Mouse (Mus musculus): ENCODE data around the gene Pde4d. TPM values are rescaled to one million over a fixed set of nuclear protein-coding genes. Genes with fewer than 3 reads are reported as not detected.

The Pde4d gene
- total RNA-seq, 2 experiments from 2014 or later = 29.1 to 38.7 TPM

DNA sequence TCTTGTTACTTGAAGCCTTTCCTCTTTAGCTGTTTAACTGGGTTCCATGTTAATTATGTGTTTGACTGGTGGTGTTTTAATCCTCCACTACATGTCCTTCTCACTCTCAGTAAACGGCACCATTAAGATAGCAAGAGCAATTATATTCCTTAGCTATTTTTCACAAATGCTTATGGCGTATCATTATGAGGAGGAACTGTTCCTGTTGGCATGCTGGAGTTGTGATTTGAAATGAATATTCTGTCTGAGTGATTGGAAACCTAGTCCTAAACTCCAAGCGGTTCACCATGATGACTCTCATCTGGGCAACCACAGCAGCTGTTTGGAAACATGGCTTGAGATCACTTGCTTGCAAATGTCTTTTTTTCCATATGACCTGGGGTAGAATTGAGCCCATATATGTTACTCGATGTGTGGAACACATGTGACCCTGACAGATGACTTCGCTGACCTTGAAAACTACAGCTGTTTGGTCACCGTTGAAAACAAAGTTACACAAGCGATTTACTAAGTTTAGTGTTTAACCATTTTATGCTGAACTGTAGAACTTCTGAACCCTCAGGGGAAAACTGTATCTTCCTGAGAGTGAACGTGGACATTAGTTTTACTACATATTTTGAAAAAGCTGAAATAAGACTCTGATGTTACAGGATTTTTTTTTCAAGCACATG is 1340.4 kb downstream of the Pde4d start:
- no peak for ATAC-seq (replicated peaks; ENCODE audit: poor library complexity)

DNA sequence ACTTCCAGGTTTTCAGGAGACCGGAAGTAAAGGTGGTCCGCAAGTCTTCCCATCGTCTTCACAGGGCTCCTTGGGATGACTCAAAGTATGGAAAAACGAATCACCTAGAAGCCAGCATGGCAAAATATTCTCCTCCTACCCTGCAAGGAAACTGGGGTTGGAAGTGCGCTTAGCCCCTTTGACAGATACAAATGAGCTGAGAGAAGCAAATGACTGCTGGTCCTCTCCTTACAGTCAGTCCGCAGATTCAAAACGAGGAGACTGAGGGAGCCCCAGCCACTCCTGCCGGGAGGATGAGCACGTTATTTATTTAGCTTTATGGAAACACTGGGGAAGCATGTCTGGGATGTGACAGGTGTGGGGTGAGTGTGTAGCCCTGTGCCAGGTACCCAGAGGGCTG is 1344.2 kb downstream of the Pde4d start:
- no peak for ATAC-seq (replicated peaks; ENCODE audit: poor library complexity)

DNA sequence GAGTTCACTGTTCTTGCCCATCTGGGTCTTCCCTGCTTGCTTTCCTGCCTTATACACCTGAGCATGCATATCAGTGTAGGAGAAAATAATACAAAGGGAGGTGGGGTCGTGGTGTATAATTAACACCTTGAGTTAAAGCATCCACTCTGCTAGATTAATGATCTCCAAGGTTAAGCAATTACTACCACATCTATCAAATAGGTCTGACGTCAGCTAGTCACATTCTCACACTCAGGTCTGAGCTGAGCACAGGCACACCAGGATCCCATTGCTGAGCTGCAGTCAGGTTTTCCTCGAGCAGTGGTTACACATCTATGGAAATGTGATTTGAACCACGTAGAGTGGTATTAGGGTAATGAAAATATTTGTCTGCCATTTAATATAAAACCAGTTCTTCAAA is 1348.9 kb downstream of the Pde4d start:
- no peak for ATAC-seq (replicated peaks; ENCODE audit: poor library complexity)

DNA sequence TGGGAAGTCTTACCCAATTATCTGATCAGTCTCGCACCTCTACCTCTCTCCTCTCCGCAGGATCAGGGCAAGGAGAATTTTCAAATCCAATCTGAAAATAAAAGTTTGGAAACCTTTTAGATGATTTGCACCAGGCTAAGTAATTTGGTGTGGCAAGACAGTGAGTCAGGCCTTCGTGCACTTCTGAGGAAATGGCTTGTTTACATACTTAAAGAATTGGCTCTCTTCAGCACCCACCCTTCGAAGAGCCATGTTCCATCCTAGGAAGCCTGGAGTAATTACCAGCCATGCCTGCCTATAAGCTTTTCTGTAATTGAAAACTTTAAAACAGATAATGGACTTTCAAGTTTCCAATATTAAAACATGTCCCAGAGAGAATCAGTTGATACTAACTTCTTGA is 1352.5 kb downstream of the Pde4d start:
- ATAC-seq (replicated peaks; ENCODE audit: poor library complexity) = no peak

DNA sequence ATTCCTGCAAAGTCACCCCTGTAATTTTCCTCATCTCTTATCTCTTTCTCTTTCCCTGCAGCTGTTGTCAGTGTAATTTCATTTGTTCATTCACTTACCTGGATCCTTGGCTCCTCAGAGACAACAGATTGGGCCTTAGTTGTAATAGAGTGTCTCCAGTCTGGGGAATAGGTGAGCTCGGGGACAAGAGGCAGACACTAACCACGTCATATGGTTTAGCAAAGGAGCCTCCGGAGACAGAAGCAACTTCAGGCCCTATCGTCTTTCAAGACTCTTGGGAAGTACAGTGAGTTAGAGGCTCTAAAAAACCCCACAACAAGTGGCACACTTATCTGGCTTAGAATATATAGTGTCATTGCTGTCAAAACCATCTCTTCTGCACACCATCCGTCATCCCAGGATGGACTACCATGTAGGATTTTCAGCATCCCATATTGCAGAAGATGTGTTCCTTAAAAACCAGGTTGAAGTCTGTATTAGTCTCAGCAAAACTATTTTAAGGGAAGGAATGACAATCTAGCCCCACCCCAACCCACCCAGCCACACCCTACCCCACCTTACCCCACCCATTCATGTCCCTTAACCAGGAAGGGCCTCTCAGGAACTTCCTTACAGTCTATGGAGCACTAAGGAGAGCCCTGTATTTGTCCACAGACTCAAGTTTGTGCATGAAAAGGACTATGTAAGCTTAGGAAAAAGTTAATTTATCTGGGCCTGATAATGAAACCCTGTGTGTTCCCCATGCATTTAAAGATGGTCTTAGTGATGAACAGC is 1356.6 kb downstream of the Pde4d start:
- ATAC-seq (replicated peaks; ENCODE audit: poor library complexity) = no peak

DNA sequence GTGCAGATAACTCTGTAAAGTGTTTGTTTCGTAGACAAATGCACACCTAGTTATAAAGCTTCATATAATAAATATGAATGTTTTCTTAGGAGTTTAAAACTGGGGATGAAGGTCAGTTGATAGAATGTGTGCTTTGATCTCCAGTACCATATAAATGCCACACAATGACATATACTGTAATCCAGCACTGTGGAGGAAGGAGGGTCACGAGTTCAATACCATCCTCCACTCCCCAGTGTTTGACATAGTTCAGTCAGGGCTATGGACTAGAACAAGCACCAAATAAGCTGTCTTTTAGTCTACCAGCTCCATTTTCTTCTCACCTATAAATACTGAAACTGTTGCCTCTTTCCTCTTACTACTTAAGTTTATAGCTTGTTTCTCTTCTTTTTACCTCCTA is 1357.3 kb downstream of the Pde4d start:
- ATAC-seq (replicated peaks; ENCODE audit: poor library complexity) = no peak

DNA sequence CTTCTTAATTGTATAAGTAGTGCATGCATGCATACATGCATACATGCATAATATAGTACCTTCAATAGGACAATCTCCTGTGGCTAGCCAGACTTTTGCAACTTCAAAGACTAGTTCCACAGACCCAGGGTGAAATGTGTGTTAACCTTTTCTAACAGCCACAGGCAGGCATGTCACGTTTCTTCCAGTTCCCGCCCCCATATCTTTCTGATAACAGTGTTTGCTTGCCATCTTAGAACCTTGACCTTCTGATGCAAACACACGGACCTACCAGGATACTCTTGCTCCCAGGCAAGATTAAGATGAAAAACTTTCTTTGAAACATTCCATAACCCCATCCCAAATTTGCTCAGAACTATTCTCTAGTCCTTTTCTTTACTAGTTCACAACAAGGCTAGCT is 1357.7 kb downstream of the Pde4d start:
- no peak for ATAC-seq (replicated peaks; ENCODE audit: poor library complexity)

DNA sequence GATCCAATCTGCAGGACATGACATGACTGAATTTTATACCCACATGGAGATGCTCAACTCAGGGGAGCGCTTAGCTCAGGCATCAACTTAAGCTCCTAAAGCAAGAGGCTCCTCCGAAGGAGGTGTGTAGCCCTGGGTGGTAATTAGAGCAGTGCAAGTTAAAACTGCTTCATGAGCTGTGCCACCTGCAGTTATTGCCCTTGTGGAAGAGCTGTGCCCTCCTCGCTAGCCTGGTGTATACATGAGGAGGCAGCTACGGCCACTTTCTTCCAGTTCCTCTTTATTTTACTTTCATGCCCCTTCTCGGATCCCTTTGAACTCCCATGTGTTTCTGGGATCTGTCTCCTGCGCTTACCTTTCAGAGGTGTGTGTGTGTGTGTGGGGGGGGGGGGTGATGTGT is 1358.3 kb downstream of the Pde4d start:
- peak; percentile 45 for ATAC-seq (replicated peaks; ENCODE audit: poor library complexity)

DNA sequence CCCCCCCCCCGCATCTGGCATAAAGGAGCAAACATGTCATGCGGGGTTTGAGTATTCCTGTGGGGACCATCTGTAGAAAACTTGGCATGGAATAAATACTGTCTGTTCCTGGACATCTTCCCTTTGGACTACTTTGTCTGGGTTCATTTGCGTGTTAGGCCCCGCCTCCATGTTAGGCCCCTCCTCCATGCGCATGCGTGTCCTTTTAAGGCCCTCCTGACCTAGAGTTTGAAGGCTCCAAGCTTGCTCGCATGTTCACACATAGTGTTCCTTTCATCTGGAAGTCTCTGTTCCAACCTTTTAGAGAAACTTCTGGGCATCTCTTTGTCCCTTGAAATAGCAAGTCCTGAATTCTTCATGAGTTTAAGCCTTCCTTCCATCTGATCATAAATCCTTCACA is 1359.2 kb downstream of the Pde4d start:
- ATAC-seq (replicated peaks; ENCODE audit: poor library complexity) = no peak

DNA sequence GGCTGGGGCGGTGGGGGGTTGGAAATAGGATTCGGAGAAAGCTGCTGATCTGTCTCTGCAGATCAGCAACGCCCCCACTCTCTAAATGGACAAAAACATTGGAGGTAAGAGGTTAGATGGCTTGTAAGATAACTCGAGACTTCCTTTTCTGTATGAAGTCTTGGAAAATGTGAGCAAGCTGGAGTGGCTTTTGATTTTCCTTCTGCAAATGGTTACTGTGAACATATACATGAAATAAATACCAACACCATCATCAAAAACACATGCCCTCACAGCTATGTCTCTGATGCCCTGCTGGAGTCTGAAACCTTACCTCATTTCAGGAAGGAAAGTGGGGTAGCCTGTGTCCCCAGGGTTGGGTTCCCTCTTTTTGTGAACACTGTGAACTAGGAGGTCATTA is 1359.9 kb downstream of the Pde4d start:
- no peak for ATAC-seq (replicated peaks; ENCODE audit: poor library complexity)

DNA sequence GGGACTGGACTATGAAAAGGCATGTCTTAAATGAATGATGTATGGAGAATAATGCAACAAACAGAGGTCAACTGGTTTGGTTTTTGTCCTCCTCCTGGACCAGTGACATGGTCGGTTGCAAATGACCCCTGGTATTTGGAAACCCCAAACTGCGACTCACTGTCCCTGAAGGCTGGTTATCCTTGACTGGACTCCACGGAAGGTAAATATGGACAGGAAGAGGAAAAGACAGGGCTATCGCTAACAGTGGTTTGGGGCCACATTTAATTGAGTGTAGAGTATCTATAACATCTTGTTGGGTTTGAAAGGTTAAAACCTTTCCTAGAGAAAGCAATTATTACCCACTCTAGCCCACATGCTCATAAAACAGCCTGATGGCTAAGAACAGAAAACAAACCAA is 1364.2 kb downstream of the Pde4d start:
- ATAC-seq (replicated peaks; ENCODE audit: poor library complexity) = no peak

DNA sequence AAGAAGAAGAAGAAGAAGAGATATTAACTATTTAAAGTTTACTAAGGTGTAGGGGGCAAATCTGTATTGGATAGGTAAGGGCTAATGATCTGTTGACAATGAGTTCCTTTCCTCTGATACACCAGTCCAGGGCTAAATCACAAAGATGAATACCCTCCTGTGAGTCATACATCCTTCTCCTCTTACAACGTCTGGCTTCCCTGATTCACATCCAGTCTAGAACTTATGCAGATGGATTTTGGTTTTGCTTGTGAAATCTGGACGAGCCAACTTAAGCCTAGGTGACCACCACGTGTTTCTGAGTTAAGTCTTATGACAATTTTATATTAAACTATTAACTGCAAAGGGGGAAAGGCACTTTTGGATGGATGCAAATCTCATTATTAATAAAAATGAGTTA is 1369.3 kb downstream of the Pde4d start:
- no peak for ATAC-seq (replicated peaks; ENCODE audit: poor library complexity)

DNA sequence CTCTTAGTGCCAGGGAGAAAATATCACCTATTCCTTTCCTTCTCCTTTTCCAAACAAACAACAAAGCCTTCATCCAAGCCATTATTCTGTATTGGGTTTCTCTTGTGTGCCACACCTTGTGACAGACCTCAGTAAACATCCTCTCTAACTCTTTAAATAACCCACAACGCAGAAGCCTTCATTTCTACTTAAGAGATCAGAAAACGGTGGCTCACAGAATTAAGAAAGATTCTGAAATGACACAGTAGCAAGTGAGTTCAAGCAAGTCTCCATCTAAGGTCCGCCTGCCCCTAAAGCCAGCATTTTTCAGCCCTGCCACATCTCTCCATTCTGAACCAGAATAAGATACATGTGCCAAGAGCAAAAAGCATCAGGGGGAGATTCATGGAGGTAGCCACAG is 1370.4 kb downstream of the Pde4d start:
- no peak for ATAC-seq (replicated peaks; ENCODE audit: poor library complexity)

DNA sequence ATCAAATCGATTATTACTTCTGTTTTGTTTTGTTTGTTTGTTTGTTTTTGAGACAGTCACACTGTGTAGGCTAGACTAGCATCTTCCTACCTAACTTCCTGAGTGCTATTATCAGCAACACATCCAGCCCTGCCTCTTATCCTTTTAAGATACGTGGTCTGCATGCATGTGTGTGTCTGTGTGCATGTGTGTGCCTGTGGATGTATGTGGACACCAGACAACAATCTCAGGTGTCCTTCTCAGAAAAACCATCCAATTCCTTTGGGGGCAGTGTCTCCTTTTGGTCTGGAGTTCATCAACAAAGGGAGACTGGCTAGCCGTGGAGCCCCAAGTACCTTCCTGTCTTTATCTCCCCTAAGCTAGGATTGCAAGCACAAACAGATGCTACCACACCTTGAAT is 1371.1 kb downstream of the Pde4d start:
- ATAC-seq (replicated peaks; ENCODE audit: poor library complexity) = no peak

DNA sequence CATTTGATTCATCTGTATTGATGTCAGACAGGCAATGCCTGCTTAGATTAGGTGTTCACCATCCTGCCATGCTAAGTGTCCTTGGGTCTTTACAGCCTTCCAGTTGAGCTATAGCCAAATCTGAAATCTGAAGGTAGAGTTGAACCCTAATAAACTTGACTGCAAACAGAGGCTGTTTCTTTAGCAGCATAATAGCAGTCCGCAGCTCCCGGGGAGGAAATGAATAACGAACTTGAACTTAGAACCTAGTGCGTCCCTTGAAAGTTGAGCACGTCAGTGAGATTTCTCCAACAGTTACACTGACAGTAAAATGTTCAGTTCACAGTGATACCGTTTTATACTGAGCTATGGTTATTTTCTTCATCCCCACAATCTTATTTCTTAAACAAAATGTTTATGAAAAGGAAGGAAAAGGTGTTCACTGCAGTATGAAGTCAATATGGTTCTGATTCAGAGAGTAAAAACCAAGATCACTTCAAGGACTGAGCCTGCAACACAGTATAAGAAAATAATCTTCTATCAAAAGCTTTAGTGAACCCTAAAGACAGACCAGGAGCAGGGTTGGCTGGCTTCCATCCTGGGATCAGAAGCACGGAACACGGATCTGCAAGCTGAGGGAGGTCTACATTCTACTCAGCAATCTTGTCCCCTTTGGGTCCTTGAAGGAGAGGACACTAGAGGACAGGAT is 1372.1 kb downstream of the Pde4d start:
- ATAC-seq (replicated peaks; ENCODE audit: poor library complexity) = peak; percentile 41

DNA sequence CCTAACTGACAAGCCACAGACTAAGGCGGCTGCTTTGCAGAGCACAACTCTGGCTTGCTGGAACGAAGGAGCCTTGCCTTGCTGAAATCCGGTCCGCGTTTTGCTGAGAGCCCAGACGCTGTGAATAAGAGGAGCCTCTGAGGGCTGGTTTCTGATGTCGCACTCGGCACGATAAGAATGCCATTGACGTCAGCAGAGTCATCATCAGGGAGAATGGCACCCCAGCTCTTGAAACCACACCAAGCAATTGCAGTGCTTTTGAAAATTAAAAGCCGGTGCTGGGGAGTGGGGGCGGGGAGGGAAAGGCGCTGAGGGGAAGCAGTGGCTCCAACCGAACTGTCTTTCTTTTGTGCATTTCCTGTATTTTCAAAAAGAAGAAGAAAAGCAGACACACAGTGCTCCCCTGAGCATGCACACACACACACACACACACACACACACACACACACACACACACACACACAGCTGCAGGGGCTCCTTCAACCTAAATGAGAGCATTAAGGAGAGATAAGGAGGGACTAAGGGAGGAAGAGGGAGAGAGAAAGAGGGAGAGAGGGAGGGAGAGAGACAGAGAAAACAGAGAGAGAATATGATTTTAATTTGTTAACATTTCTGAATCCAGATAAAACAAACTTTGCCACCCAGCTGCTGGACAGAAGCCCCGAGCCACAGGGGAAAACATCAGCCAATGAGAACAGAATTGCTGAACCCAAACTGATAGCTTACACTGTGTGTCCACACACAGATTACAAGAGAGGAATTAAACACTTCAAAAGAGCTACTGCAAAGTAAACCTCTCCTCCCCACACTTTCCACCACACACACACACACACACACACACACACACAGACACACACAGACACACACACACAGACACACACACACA is 1372.9 kb downstream of the Pde4d start:
- peak; percentile 88 for ATAC-seq (replicated peaks; ENCODE audit: poor library complexity)

DNA sequence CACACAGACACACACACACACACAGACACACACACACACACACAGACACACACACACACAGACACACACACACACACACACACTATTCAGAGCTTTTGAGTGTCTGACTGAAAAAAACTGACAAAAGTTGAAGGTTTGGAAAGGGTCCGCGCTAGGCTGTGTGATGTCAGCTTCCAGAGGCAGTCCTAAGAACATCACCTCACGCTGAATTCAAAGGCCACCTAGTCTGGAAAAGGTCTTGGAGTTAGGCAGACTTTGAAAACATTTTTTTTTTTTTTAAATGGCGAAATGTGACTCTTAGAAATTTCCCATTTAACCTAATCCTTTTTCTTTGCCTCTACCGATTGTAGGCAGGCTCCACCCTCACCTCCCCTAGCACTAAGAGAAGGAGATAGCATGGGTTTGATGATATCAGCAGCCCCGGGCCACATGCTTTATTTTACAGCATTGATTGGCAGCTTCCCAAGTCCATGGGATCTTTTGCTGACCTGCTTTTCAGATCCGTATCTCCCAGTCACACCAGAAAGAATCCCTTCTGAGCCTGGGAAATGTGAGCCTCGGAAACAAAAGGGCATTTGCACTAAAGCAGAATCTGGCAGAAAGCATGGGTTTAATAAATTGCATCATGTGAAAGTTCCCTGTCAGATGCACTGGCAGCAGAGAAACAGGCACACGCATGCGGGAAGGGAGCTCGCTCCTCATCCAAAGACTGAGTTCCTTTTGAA is 1373.7 kb downstream of the Pde4d start:
- ATAC-seq (replicated peaks; ENCODE audit: poor library complexity) = no peak

DNA sequence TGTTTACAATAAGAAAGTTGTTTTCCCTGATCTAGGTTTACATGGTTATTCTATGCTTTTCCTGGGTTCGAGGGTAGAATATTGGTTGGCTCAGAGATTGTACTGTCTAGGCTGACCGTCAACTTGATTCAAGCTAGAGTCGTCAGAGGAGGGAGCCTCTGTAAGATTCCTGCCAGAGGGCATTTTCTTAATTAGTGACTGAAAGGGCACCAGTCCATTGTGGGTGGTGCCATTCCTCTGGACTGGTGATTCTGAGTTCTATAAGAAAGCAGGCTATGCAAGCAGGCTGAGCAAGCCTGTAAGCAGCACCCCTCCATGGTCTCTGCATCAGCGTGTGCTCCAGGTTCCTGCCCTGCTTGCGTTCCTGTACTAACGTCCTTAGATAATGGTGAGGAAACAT is 1376.1 kb downstream of the Pde4d start:
- ATAC-seq (replicated peaks; ENCODE audit: poor library complexity) = no peak

DNA sequence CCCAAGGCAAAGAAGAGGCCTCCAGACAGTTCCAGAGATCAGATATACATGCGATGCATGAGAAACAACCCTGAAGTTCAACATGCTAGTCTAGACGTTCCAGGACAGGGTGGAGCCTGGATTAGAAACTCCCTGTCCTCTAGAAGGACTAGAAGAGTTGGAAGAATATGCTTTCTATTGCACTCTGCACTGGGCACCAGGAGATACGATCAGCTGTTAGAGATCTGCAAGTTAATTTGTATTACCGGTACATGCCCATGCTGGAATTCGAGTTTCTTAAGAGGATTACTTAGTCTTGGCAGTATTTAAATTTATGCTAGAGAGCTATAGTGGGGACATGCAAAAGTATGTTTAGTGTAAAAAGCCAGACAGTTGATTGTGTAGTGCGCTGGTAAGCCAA is 1377.6 kb downstream of the Pde4d start:
- ATAC-seq (replicated peaks; ENCODE audit: poor library complexity) = no peak

DNA sequence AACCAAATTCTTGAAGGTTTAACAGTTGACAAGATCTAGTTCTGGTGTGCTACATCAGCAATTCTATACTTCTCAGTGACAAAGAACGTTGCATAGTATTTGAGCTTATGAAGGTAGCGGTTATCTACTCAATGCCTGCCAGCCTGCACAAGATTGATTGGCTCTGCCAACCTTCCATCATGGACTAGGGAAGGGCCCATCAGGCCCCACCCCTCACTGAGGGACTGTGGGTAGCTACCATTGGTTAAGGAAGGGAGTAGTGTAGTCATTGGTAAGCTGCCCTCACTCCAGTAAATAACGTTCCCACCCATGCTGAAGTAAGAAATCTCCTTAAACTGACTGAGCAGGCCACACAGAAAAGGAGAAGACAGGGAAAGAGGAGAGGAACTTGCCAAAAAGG is 1378.2 kb downstream of the Pde4d start:
- peak; percentile 66 for ATAC-seq (replicated peaks; ENCODE audit: poor library complexity)

DNA sequence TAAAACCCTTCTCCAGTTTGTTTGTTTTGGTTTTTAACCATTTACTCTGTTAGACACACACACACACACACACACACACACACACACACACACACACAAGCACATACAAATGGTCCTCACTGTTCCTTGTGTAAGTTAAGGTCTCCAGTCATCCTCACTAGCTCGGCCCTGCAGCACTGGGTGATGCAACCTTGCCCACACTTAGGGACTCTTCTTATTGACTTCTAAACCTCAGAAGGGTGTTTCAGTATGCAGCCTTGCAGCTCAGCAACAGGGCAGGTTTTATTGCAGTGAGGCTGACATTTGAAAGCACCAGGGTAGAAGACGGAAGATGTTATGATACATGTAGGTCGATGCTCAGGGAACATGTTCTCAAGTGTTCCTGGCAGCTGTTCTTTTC is 1379.7 kb downstream of the Pde4d start:
- no peak for ATAC-seq (replicated peaks; ENCODE audit: poor library complexity)
